Mouse (Mus musculus) myocyte (in vitro differentiated cells): Measurements from ENCODE around the gene Zfp128.

Experiments
- CEBPB ChIP-seq: IDR thresholded peaks from 2 replicates; pipeline ENCODE4 v1.6.1; 2011; ENCODE audit warnings: mild to moderate bottlenecking, moderate library complexity; ENCODE audit not compliant: poor library complexity, insufficient read depth, severe bottlenecking
- E2F4 ChIP-seq: IDR thresholded peaks from one replicate; pipeline ENCODE4 v1.6.1; 2011; ENCODE audit warnings: mild to moderate bottlenecking, control low read depth, moderate library complexity; ENCODE audit not compliant: insufficient read depth
- MAX ChIP-seq: IDR thresholded peaks from one replicate; pipeline ENCODE4 v1.6.1; 2011; ENCODE audit warnings: low read depth, mild to moderate bottlenecking, control low read depth
- MYOD1 ChIP-seq, 3 experiments: IDR thresholded peaks; one replicate each; pipeline ENCODE4 v1.6.1; 2011; ENCODE audit warnings: control low read depth in 2 of 3, low read depth in 2 of 3, mild to moderate bottlenecking in 2 of 3, moderate library complexity in 1 of 3; ENCODE audit not compliant: insufficient read length in 2 of 3, control insufficient read depth in 1 of 3
- MYOG ChIP-seq, 3 experiments: IDR thresholded peaks; one replicate each; pipeline ENCODE4 v1.6.1; 2011; ENCODE audit warnings: control low read depth in 2 of 3, low read depth in 2 of 3, mild to moderate bottlenecking in 2 of 3; ENCODE audit not compliant: insufficient read length in 2 of 3, control insufficient read depth in 1 of 3, insufficient read depth in 1 of 3
- POLR2A ChIP-seq: IDR thresholded peaks from one replicate; pipeline ENCODE4 v1.6.1; 2011; ENCODE audit warnings: low read depth, mild to moderate bottlenecking, control low read depth, moderate library complexity; ENCODE audit not compliant: insufficient read length
- POLR2AphosphoS2 ChIP-seq: IDR thresholded peaks from one replicate; pipeline ENCODE4 v1.6.1; 2011; ENCODE audit warnings: low read depth, control low read depth; ENCODE audit not compliant: insufficient read length
- REST ChIP-seq: IDR thresholded peaks from one replicate; pipeline ENCODE4 v1.6.1; 2011; ENCODE audit warnings: mild to moderate bottlenecking, control low read depth, moderate library complexity; ENCODE audit not compliant: insufficient read depth, insufficient read length
- TCF12 ChIP-seq: IDR thresholded peaks from one replicate; pipeline ENCODE4 v1.6.1; 2011; ENCODE audit warnings: mild to moderate bottlenecking, control low read depth; ENCODE audit not compliant: poor library complexity, insufficient read depth, severe bottlenecking
- USF1 ChIP-seq: IDR thresholded peaks from one replicate; pipeline ENCODE4 v1.6.1; 2011; ENCODE audit warnings: low read depth, mild to moderate bottlenecking, control low read depth, moderate library complexity

- TF ChIP-seq MYOG (IDR thresholded peaks at IDR 0.05; ENCODE audit: control insufficient read depth in 1 of 3, insufficient read depth in 1 of 3, insufficient read length in 2 of 3, low read depth in 2 of 3) (no peak), POLR2AphosphoS2 (no peak), CEBPB (no peak), POLR2A (no peak), E2F4 (no peak), USF1 (no peak), REST (no peak), TCF12 (no peak), MYOD1 (IDR thresholded peaks at IDR 0.05; ENCODE audit: control insufficient read depth in 1 of 3, insufficient read length in 2 of 3, low read depth in 2 of 3) (no peak), MAX (no peak)
These were observed 10.0 kb downstream of the Zfp128 start for GRCm38 (mm10) chr7:12890928-12891327.
